Mouse (Mus musculus) G1E (cell line): ENCODE measurements around the gene Phyh.

Source experiments
- CTCF ChIP-seq: IDR thresholded peaks from 2 replicates; pipeline ENCODE4 v1.5.1; 2012; ENCODE audit warnings: low read depth, low read length, inconsistent platforms, mixed read lengths
- GATA1 ChIP-seq: IDR thresholded peaks from 2 replicates; pipeline ENCODE4 v1.6.1; 2012; ENCODE audit warnings: borderline replicate concordance, low read length, inconsistent platforms, mixed read lengths
- POLR2AphosphoS5 ChIP-seq: IDR thresholded peaks from 2 replicates; pipeline ENCODE4 v1.6.1; 2012; ENCODE audit warnings: low read depth, low read length, inconsistent platforms; ENCODE audit not compliant: insufficient replicate concordance
- TAL1 ChIP-seq: conservative IDR thresholded peaks from 2 replicates; pipeline ENCODE4 v1.6.1; 2012; ENCODE audit warnings: low read depth, low read length, inconsistent platforms, mixed read lengths

DNA sequence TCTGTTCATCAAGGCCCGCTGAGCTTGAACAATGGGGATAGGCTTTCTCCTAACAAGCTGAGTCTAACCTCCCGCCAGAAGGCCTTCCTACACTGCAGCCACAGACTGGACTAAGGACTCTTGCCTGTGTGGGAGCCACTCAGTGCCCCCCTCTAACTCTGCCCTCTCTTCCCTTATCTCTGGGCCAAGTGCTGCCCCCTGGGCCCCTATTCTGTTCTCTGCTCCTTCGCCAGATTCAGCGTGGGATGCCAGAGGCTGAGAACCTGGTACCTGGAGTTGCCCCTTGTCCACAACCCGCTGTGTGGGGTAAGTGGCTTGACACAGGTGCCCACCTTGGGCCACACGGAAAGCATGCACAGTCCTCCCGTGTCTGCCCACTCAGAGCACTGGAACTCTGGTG is 4.9 kb upstream of the Phyh start:
- TF ChIP-seq CTCF (no peak), GATA1 (no peak), POLR2AphosphoS5 (no peak), TAL1 (no peak)
